Mouse (Mus musculus) brain, embryonic 14.5 days (tissue): ENCODE measurements around the gene Baiap2.

Experiments used
- CTCF ChIP-seq: fragments of 200-500 bp; IDR thresholded peaks from 2 replicates; pipeline ENCODE4 v1.5.1; 2012; ENCODE audit warnings: inconsistent platforms, mild to moderate bottlenecking, moderate library complexity, borderline replicate concordance; ENCODE audit not compliant: insufficient read depth, insufficient read length; ENCODE audit errors: extremely low read depth
- POLR2A ChIP-seq: fragments of 200-500 bp; IDR thresholded peaks from 2 replicates; pipeline ENCODE4 v1.6.1; 2012; ENCODE audit warnings: mild to moderate bottlenecking, inconsistent platforms, borderline replicate concordance; ENCODE audit not compliant: poor library complexity, insufficient read depth, insufficient read length, severe bottlenecking; ENCODE audit errors: extremely low read depth

GRCm38 (mm10) chr11:119970021-119970851 is 27.7 kb downstream of the Baiap2 start:
- TF ChIP-seq POLR2A = no peak
- TF ChIP-seq CTCF = no peak
